Mouse (Mus musculus) ovary, postnatal 14 days (tissue): ENCODE results near the gene Gm45337.

Experiments
- DNase-seq: peaks from one replicate; pipeline ENCODE4 v3.0.0; 2022; ENCODE audit warnings: low spot score

Gm45337 gene

DNA sequence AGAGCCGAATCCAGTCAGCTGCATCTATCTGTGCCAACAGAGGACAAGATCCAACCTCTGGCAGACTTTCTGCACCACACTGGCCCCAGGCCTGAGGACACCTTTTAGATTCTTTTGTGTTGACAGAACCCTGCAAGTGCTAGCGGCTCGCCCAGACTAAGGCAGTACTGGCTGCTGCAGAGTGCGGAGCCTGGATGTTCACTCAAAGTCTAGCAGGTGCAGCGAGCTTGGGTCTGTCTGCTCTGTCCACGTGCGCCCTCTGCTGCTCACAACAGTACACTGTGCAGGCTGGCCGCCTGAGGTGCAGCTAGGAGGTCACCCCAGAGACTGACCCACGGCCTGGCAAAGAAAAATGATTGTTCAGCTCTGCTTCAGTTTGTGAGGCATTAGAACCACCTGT is 46.6 kb downstream of the Gm45337 start:
- peak; percentile 73 for DNase-seq

DNA sequence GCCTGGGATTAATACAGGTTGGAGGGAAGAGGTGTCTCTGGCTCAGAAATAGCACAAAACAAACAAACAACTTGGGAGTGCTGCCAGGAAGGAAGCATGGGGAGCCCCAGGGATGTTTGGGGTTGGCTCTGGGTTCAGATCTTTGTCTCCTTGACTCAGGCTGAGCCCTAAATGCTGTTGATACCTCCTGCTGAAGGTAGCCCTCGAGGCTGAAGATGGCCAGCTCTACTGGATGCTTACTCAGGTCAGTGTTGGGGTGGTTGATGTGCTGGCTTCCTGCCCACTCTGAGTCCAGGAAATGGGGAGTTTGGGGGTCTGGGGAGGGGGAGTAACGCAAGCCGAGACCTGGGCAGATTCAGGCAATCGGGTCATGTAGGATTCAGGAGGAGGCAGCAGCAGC is 47.7 kb downstream of the Gm45337 start:
- DNase-seq: no peak

DNA sequence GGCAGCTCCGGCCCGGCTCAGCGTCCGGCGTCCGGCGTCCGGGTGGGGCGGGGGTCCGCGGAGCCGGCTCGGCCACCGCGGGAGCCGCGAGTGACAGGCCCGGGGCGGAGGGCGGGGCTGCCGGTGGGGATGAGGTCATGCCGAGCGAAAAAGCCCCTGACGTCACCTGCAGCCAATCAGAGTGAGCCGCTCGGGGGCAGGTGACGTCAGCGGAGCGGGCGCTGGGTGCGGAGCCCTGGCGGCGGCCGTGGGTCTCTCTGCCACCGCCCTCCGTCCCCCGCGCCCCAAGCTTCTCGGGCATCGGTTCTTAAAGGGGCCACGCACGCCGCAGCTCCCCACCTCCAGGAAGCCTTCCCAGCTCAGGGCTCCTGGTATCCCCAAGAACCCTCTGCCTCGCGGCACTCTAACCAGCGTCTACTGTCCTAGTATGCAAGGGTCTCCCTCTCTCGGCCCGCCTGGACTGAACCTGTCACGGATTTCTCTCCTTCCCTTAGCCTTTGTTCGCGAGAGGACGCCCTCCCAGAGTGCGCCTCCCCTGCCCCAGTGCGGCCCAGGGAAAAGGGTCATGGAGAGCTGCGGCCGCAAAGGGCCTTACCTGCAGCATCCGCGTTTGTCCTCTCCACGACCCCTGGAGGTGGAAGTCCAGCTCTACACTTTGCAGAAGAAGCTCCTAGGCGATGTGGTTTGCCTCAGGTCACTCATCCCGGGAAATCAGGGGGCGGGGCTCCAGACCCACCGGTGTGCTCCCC is 49.0 kb downstream of the Gm45337 start, which contains the start of gene Dusp8:
Gene Dusp8, minus strand, starts transcription at position 661 of the 749 bp plus-strand sequence.
- DNase-seq: peak; percentile 66

GRCm38 (mm10) chr7:142094301-142095143 is 49.9 kb downstream of the Gm45337 start:
- no peak for DNase-seq

- no peak for DNase-seq
Measured at GRCm38 (mm10) chr7:142093696-142094240, 50.6 kb downstream of the Gm45337 start.
